Mouse (Mus musculus): Measurements from ENCODE around the gene 1810065E05Rik. TPM values are rescaled to one million over a fixed set of nuclear protein-coding genes. Genes with fewer than 3 reads are reported as not detected.

Gene 1810065E05Rik
- polyA plus RNA-seq (2014; fragmentation: Nextera tagmentation; extraction: Ambion mirVana), result not detected in 2 replicates

- Histone ChIP-seq H3K4me2 (replicated peaks) (no peak within 1 kb of the TSS), H3K27me3 (ENCODE audit: control insufficient read depth, insufficient read depth, low read length) (no peaks in the 10 kb centered on the region), H3K4me1 (replicated peaks; ENCODE audit: control insufficient read depth, insufficient read depth, low read length) (no peaks in the 10 kb centered on the region), H3K4me3 (replicated peaks; ENCODE audit: low read length) (no peak within 1 kb of the TSS), H3K27ac (no peak within 1 kb of the TSS), H3K9me3 (ENCODE audit: control insufficient read depth, low read length) (no peaks in the 10 kb centered on the region), H3K36me3 (replicated peaks; ENCODE audit: control insufficient read depth, insufficient read depth) (no peaks in the 10 kb centered on the region), H3K9ac (no peak within 1 kb of the TSS)
- 68% methylated on average over 1 of the region's 1 CpGs for WGBS
- ATAC-seq (ENCODE audit: low FRiP score), result no peak
- DNase-seq (ENCODE audit: low spot score), result no peak
Observed at GRCm38 (mm10) chr11:58420815-58421214, at the start of gene 1810065E05Rik. TSS of gene 1810065E05Rik (plus strand) at chr11:58421111.

DNA sequence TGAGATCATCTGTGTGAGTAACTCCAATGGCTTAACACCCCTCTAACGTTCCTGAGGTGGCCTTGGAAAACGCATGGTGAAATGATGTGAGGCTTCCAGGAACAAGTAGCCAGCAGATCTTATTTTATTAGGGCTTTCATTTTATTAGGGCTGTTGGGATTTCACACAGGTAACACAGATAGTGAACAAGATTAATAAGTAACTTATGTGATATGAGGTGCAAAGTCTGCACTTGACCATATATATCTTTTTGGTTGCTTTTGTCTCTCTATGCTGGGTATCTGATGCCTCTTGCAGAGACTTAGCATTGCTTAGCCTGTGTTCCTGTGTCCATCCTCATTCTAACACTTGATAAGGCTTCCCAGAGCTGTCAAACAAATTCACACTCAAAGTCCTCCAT is 43.6 kb upstream of the 1810065E05Rik start:
- H3K4me1 ChIP-seq (replicated peaks; ENCODE audit: control insufficient read depth, insufficient read depth, low read length), result no peaks in the 10 kb centered on the region
- H3K27me3 ChIP-seq (ENCODE audit: control insufficient read depth, insufficient read depth, low read length), result no peaks in the 10 kb centered on the region
- no peak overlapping the region for H3K4me2 ChIP-seq (replicated peaks)
- H3K36me3 ChIP-seq (replicated peaks; ENCODE audit: control insufficient read depth, insufficient read depth), result no peaks in the 10 kb centered on the region
- ATAC-seq (ENCODE audit: low FRiP score), result no peak
- no peak overlapping the region for H3K27ac ChIP-seq
- H3K9me3 ChIP-seq (ENCODE audit: control insufficient read depth, low read length), result no peaks in the 10 kb centered on the region
- H3K4me3 ChIP-seq (replicated peaks; ENCODE audit: low read length), result no peak overlapping the region
- no peak for DNase-seq (ENCODE audit: low spot score)
- no peak overlapping the region for H3K9ac ChIP-seq
- 90% methylated on average over 2 of the region's 2 CpGs for WGBS

- 74% methylated on average over 1 of the region's 1 CpGs for WGBS
Observed at GRCm38 (mm10) chr11:58377686-58378085, 43.2 kb upstream of the 1810065E05Rik start.

GRCm38 (mm10) chr11:58378763-58379278 is 42.1 kb upstream of the 1810065E05Rik start, which contains the start of gene Lypd8:
TSS of gene Lypd8 (plus strand) at chr11:58379043.
- no peak for DNase-seq (ENCODE audit: low spot score)
- Histone ChIP-seq H3K9ac (no peak within 1 kb of the TSS), H3K9me3 (ENCODE audit: control insufficient read depth, low read length) (no peaks in the 10 kb centered on the region), H3K27ac (no peak within 1 kb of the TSS), H3K27me3 (ENCODE audit: control insufficient read depth, insufficient read depth, low read length) (no peaks in the 10 kb centered on the region), H3K4me2 (replicated peaks) (no peak within 1 kb of the TSS), H3K4me1 (replicated peaks; ENCODE audit: control insufficient read depth, insufficient read depth, low read length) (no peaks in the 10 kb centered on the region), H3K36me3 (replicated peaks; ENCODE audit: control insufficient read depth, insufficient read depth) (no peaks in the 10 kb centered on the region), H3K4me3 (replicated peaks; ENCODE audit: low read length) (no peak within 1 kb of the TSS)
- ATAC-seq (ENCODE audit: low FRiP score), result no peak
- 91% methylated on average over 3 of the region's 3 CpGs for WGBS

More at GRCm38 (mm10) chr11:58377686-58378085, 43.2 kb upstream of the 1810065E05Rik start:
- H3K27ac ChIP-seq, result no peak overlapping the region
- H3K9ac ChIP-seq, result no peak overlapping the region
- H3K4me1 ChIP-seq (replicated peaks; ENCODE audit: control insufficient read depth, insufficient read depth, low read length), result no peaks in the 10 kb centered on the region
- ATAC-seq (ENCODE audit: low FRiP score) (no peak), DNase-seq (ENCODE audit: low spot score) (no peak)
- no peaks in the 10 kb centered on the region for H3K36me3 ChIP-seq (replicated peaks; ENCODE audit: control insufficient read depth, insufficient read depth)
- no peaks in the 10 kb centered on the region for H3K27me3 ChIP-seq (ENCODE audit: control insufficient read depth, insufficient read depth, low read length)
- no peaks in the 10 kb centered on the region for H3K9me3 ChIP-seq (ENCODE audit: control insufficient read depth, low read length)
- no peak overlapping the region for H3K4me2 ChIP-seq (replicated peaks)
- H3K4me3 ChIP-seq (replicated peaks; ENCODE audit: low read length), result no peak overlapping the region

DNA sequence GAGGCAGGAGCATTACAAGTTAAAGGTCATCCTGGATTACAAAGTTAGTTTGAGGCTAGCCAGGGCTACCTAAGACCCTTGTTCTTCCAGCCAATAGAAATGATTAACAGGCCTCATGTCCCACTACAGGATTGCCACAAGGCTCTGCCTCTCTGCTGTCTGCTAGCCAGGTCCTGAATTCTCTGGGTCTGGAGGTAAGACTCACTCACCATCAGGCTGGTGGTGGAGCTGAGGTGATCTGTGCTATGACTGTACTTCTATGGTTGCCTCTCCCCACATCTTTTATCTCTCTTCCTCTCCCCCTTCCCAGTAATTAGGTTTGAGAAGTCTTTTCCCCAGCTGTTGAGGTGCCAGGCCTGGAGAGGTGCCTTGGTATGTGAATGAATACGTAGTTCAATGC is 41.4 kb upstream of the 1810065E05Rik start:
- H3K9me3 ChIP-seq (ENCODE audit: control insufficient read depth, low read length), result no peaks in the 10 kb centered on the region
- 93% methylated on average over 1 of the region's 1 CpGs for WGBS
- no peaks in the 10 kb centered on the region for H3K36me3 ChIP-seq (replicated peaks; ENCODE audit: control insufficient read depth, insufficient read depth)
- no peak overlapping the region for H3K27ac ChIP-seq
- DNase-seq (ENCODE audit: low spot score), result no peak
- H3K27me3 ChIP-seq (ENCODE audit: control insufficient read depth, insufficient read depth, low read length), result no peaks in the 10 kb centered on the region
- no peak overlapping the region for H3K4me3 ChIP-seq (replicated peaks; ENCODE audit: low read length)
- H3K4me1 ChIP-seq (replicated peaks; ENCODE audit: control insufficient read depth, insufficient read depth, low read length), result no peaks in the 10 kb centered on the region
- H3K4me2 ChIP-seq (replicated peaks), result no peak overlapping the region
- no peak for ATAC-seq (ENCODE audit: low FRiP score)
- H3K9ac ChIP-seq, result no peak overlapping the region

DNA sequence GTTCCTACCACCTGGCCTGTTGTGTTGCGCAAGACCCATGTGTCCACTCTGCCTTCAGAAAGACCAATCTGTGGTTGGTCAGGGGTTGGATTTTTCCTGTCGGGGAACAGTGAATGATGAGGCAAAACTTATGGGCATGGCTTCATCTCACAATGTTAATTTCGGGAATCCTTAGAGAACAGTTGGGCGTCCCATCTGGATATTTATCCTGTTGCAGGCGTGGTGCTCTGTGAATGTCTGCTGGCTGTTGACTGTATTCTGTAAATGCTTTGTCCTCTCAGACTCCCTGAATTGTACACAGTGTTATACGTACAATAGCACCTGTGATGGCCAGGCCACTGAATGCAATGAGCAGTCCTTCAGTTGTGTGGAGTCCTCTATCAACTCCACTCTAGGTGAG is 38.4 kb upstream of the 1810065E05Rik start:
- no peaks in the 10 kb centered on the region for H3K4me1 ChIP-seq (replicated peaks; ENCODE audit: control insufficient read depth, insufficient read depth, low read length)
- DNase-seq (ENCODE audit: low spot score) (no peak), ATAC-seq (ENCODE audit: low FRiP score) (no peak)
- no peak overlapping the region for H3K4me3 ChIP-seq (replicated peaks; ENCODE audit: low read length)
- no peak overlapping the region for H3K9ac ChIP-seq
- no peaks in the 10 kb centered on the region for H3K9me3 ChIP-seq (ENCODE audit: control insufficient read depth, low read length)
- 94% methylated on average over 6 of the region's 6 CpGs for WGBS
- no peak overlapping the region for H3K4me2 ChIP-seq (replicated peaks)
- no peaks in the 10 kb centered on the region for H3K36me3 ChIP-seq (replicated peaks; ENCODE audit: control insufficient read depth, insufficient read depth)
- no peak overlapping the region for H3K27ac ChIP-seq
- H3K27me3 ChIP-seq (ENCODE audit: control insufficient read depth, insufficient read depth, low read length), result no peaks in the 10 kb centered on the region

DNA sequence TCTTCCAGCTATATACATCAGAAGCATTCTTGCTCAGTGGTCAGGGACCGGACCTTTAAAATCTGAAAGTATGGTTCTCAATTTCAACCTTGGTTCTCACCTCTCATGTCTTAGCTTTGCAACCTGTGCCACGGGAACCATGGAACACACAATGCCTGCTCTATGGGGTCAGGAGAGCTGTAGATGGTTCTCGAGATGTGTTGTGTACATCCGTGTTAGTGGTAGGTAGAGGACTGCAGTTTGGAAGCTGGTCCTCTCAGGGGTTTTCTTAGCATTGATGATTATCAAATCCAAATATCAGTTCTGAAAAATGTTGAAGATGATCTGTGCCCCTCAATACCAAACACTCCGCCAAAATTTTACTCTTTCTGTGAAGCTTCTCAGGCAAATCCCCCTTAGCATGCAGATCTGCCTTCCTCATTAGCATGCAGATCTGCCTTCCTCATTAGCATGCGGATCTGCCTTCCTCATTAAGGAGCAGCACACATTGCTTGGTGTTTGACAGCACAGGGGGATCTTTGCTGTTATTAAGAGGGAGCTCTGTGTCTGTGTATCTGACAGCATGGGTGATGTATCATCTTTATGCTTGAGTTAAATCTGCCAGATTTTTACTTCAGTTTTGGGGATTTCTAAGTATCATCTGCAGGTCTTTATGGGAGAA is 20.8 kb upstream of the 1810065E05Rik start:
- ATAC-seq (ENCODE audit: low FRiP score), result peak; percentile 78; the same call in 1 of the 2 replicates
- H3K9ac ChIP-seq, result 0 out of 2 replicates have a peak overlapping the region, but pooled peaks have one; percentile 28
- DNase-seq (ENCODE audit: low spot score), result peak; percentile 48
- H3K4me1 ChIP-seq (replicated peaks; ENCODE audit: control insufficient read depth, insufficient read depth, low read length), result peaks cover 12% of the 10 kb centered on the region; the same call in 1 of the 2 replicates
- H3K4me2 ChIP-seq (replicated peaks), result peak overlapping the region; percentile 1; the same call in 1 of the 2 replicates
- H3K9me3 ChIP-seq (ENCODE audit: control insufficient read depth, low read length), result no peaks in the 10 kb centered on the region
- no peak overlapping the region for H3K4me3 ChIP-seq (replicated peaks; ENCODE audit: low read length)
- WGBS, result 39% methylated on average over 6 of the region's 6 CpGs
- H3K27me3 ChIP-seq (ENCODE audit: control insufficient read depth, insufficient read depth, low read length), result no peaks in the 10 kb centered on the region
- peak overlapping the region; percentile 66 for H3K27ac ChIP-seq
- no peaks in the 10 kb centered on the region for H3K36me3 ChIP-seq (replicated peaks; ENCODE audit: control insufficient read depth, insufficient read depth)

DNA sequence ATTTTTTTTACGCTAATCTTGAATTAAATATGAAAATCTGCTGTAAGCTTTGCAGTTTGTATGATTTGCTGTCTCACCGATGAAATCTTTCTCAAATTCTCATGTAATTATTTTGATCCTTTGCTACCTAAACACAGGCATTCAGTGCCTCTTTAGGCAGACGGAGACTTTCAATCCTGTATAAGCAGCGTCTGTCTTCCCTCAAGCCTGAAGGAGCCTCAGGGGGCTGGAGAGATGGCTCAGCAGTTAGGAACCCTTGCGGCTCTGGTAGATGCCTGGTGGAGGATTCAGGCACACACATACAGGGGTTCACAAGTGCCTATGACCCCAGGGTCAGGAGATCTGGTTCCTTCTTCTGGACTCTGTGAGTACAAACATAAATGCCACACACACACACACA is 20.3 kb upstream of the 1810065E05Rik start:
- DNase-seq (ENCODE audit: low spot score) (no peak), ATAC-seq (ENCODE audit: low FRiP score) (no peak)
- WGBS, result 38% methylated on average over 5 of the region's 5 CpGs
- no peaks in the 10 kb centered on the region for H3K9me3 ChIP-seq (ENCODE audit: control insufficient read depth, low read length)
- no peak overlapping the region for H3K4me3 ChIP-seq (replicated peaks; ENCODE audit: low read length)
- peak overlapping the region; percentile 1; the same call in 1 of the 2 replicates for H3K4me2 ChIP-seq (replicated peaks)
- no peaks in the 10 kb centered on the region for H3K36me3 ChIP-seq (replicated peaks; ENCODE audit: control insufficient read depth, insufficient read depth)
- H3K9ac ChIP-seq, result 0 out of 2 replicates have a peak overlapping the region, but pooled peaks have one; percentile 28
- peak overlapping the region; percentile 66 for H3K27ac ChIP-seq
- H3K4me1 ChIP-seq (replicated peaks; ENCODE audit: control insufficient read depth, insufficient read depth, low read length), result peaks cover 12% of the 10 kb centered on the region; the same call in 1 of the 2 replicates
- no peaks in the 10 kb centered on the region for H3K27me3 ChIP-seq (ENCODE audit: control insufficient read depth, insufficient read depth, low read length)

DNA sequence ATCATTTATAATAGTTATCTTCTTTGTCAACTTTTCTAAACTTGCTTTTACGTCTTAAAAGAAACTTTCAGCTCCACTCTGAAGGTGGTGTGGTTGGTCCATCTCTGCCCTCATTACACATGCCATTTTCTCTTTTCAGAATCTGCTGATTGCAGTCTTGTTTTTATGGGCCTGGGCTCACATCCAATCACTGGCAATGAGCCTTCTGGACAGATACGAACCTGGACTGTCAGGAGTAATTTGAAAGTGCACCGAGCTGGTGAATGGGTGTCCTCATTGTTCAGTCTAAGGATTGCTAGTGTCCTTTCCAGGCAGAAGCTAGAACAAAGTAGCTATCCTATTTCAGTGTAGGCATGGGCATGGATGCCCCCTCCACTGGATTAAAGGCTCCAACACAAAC is 12.8 kb upstream of the 1810065E05Rik start:
- Histone ChIP-seq H3K27ac (no peak overlapping the region), H3K9ac (no peak overlapping the region), H3K27me3 (ENCODE audit: control insufficient read depth, insufficient read depth, low read length) (no peaks in the 10 kb centered on the region), H3K9me3 (ENCODE audit: control insufficient read depth, low read length) (no peaks in the 10 kb centered on the region), H3K4me1 (replicated peaks; ENCODE audit: control insufficient read depth, insufficient read depth, low read length) (no peaks in the 10 kb centered on the region), H3K4me2 (replicated peaks) (no peak overlapping the region), H3K36me3 (replicated peaks; ENCODE audit: control insufficient read depth, insufficient read depth) (no peaks in the 10 kb centered on the region), H3K4me3 (replicated peaks; ENCODE audit: low read length) (no peak overlapping the region)
- ATAC-seq (ENCODE audit: low FRiP score) (no peak), DNase-seq (ENCODE audit: low spot score) (no peak)
- 71% methylated on average over 3 of the region's 3 CpGs for WGBS
